Mouse (Mus musculus) heart, adult 2 months (tissue): ENCODE measurements around the gene Plekhf1. TPM values are rescaled to one million over a fixed set of nuclear protein-coding genes. Genes with fewer than 3 reads are reported as not detected.

Source experiments
- DNase-seq, 2 experiments: peaks; one replicate each; pipeline ENCODE4 v3.0.0; 2021
- H3K27ac ChIP-seq: fragments of 200-600 bp; 2 replicates; pipeline ENCODE4 v1.8.1; 2022
- H3K27me3 ChIP-seq: fragments of 200-500 bp; 2 replicates; pipeline ENCODE4 v1.6.1; 2012; ENCODE audit warnings: mild to moderate bottlenecking, low read length, inconsistent platforms, mixed read lengths; ENCODE audit not compliant: control insufficient read depth, insufficient read depth
- H3K36me3 ChIP-seq: fragments of 200-500 bp; 2 replicates; pipeline ENCODE4 v1.6.1; 2012; ENCODE audit warnings: low read length, inconsistent platforms; ENCODE audit not compliant: control insufficient read depth, insufficient read depth
- H3K4me1 ChIP-seq: fragments of 200-500 bp; 2 replicates; pipeline ENCODE4 v1.6.1; 2011; ENCODE audit warnings: low read length; ENCODE audit not compliant: control insufficient read depth, insufficient read depth
- H3K4me3 ChIP-seq: fragments of 200-600 bp; 2 replicates; pipeline ENCODE4 v1.8.1; 2022
- H3K79me2 ChIP-seq: fragments of 200-500 bp; replicated peaks from 2 replicates; pipeline ENCODE4 v1.6.1; 2012; ENCODE audit warnings: mild to moderate bottlenecking, inconsistent platforms, low read length, moderate library complexity, mixed read lengths; ENCODE audit not compliant: control insufficient read depth, insufficient read depth
- H3K9ac ChIP-seq: fragments of 200-500 bp; 2 replicates; pipeline ENCODE4 v1.6.1; 2012; ENCODE audit warnings: low read depth, mild to moderate bottlenecking, control low read depth, inconsistent platforms, low read length, mixed read lengths
- CTCF ChIP-seq: fragments of 200-600 bp; IDR thresholded peaks from 2 replicates; pipeline ENCODE4 v1.8.1; 2022; ENCODE audit warnings: antibody characterized with exemption, mild to moderate bottlenecking, moderate library complexity
- EP300 ChIP-seq: fragments of 200-500 bp; IDR thresholded peaks from 2 replicates; pipeline ENCODE4 v1.6.1; 2011; ENCODE audit warnings: low read depth, low read length, control low read depth; ENCODE audit not compliant: insufficient read depth
- POLR2A ChIP-seq: fragments of 200-500 bp; IDR thresholded peaks from 2 replicates; pipeline ENCODE4 v1.6.1; 2011; ENCODE audit warnings: mild to moderate bottlenecking, low read depth, low read length, control low read depth; ENCODE audit not compliant: insufficient read depth
- WGBS: fragments of 180-500 bp; shearing (Covaris S2); methylation state at CpG from one replicate; pipeline ENCODE4 v1.1.7; 2018; 5-methylcytosine and 5-hydroxymethylcytosine counted together
- intact Hi-C: fragments of 180-260 bp; cut with DNase I; formaldehyde crosslinking; loops from one replicate; pipeline ENCODE4 v1.15.1; 2025
- polyA plus RNA-seq: library from polyadenylated mRNA; depleted of rRNA; stranded (reverse); fragments of >200 nt; gene quantifications from 2 replicates; pipeline ENCODE4 v1.2.3, GENCODE M21; 2012
- total RNA-seq, 2 experiments: library from RNA; stranded (reverse); gene quantifications; 2 replicates each; pipeline ENCODE4 v1.2.3; 2021

Plekhf1 gene
- total and polyA plus RNA-seq, 3 experiments: 8.9 to 14.6 (median 9.3) TPM

GRCm38 (mm10) chr7:38191571-38191970 is 36.2 kb downstream of the Plekhf1 start:
- intact Hi-C loops: no loop called here
- no peak for TF ChIP-seq EP300
- peak; percentile 47 for TF ChIP-seq CTCF
- WGBS: 57% methylated on average over 10 of the region's 10 CpGs
- Histone ChIP-seq H3K27me3 (no peaks in the 10 kb centered on the region), H3K79me2 (no peaks in the 10 kb centered on the region), H3K9ac (no peak overlapping the region), H3K27ac (no peak overlapping the region), H3K4me1 (no peaks in the 10 kb centered on the region; the same call in none of the 2 replicates), H3K4me3 (no peak overlapping the region), H3K36me3 (no peaks in the 10 kb centered on the region)
- DNase-seq: no peak

- Histone ChIP-seq H3K79me2 (no peaks in the 10 kb centered on the region), H3K4me3 (no peak overlapping the region), H3K36me3 (no peaks in the 10 kb centered on the region), H3K27me3 (no peaks in the 10 kb centered on the region), H3K4me1 (no peaks in the 10 kb centered on the region; the same call in none of the 2 replicates), H3K9ac (no peak overlapping the region), H3K27ac (no peak overlapping the region)
- 87% methylated on average over 8 of the region's 8 CpGs for WGBS
- DNase-seq: no peak
- intact Hi-C loops: no loop called here
- TF ChIP-seq EP300: no peak
- no peak for TF ChIP-seq CTCF
- no peak for TF ChIP-seq POLR2A
Observed at GRCm38 (mm10) chr7:38191146-38191545, 36.7 kb downstream of the Plekhf1 start.

- Histone ChIP-seq H3K4me1 (peaks cover 1% of the 10 kb centered on the region), H3K4me3 (no peak overlapping the region), H3K36me3 (no peaks in the 10 kb centered on the region), H3K27me3 (no peaks in the 10 kb centered on the region), H3K9ac (no peak overlapping the region), H3K27ac (no peak overlapping the region), H3K79me2 (no peaks in the 10 kb centered on the region)
- TF ChIP-seq EP300 (no peak), CTCF (peak; percentile 58), POLR2A (no peak)
- intact Hi-C loops: no loop called here
- DNase-seq: no peak
- WGBS: 92% methylated on average over 8 of the region's 8 CpGs
Observed at GRCm38 (mm10) chr7:38190056-38190835, 37.6 kb downstream of the Plekhf1 start.

GRCm38 (mm10) chr7:38189136-38189982 is 38.5 kb downstream of the Plekhf1 start:
- TF ChIP-seq EP300 (no peak), POLR2A (no peak), CTCF (no peak)
- Histone ChIP-seq H3K79me2 (no peaks in the 10 kb centered on the region), H3K4me3 (no peak overlapping the region), H3K27ac (no peak overlapping the region; the same call in 1 of the 2 replicates), H3K9ac (no peak overlapping the region), H3K36me3 (no peaks in the 10 kb centered on the region), H3K4me1 (peaks cover 3% of the 10 kb centered on the region), H3K27me3 (no peaks in the 10 kb centered on the region)
- 62% methylated on average over 15 of the region's 15 CpGs for WGBS
- peak in 1 of 2 experiments; percentile 38 for DNase-seq
- intact Hi-C loops: no loop called here

- 91% methylated on average over 8 of the region's 8 CpGs for WGBS
- no peak for TF ChIP-seq CTCF
- TF ChIP-seq EP300: no peak
- no peak for TF ChIP-seq POLR2A
- no peak for DNase-seq
Observed at GRCm38 (mm10) chr7:38188281-38189075, 39.3 kb downstream of the Plekhf1 start.

More at GRCm38 (mm10) chr7:38188281-38189075, 39.3 kb downstream of the Plekhf1 start:
- H3K36me3 ChIP-seq: no peaks in the 10 kb centered on the region
- H3K4me1 ChIP-seq: peaks cover 3% of the 10 kb centered on the region
- no peaks in the 10 kb centered on the region for H3K27me3 ChIP-seq
- no peak overlapping the region for H3K9ac ChIP-seq
- intact Hi-C loops: no loop called here
- no peaks in the 10 kb centered on the region for H3K79me2 ChIP-seq
- no peak overlapping the region; the same call in 1 of the 2 replicates for H3K27ac ChIP-seq
- H3K4me3 ChIP-seq: no peak overlapping the region
